Mouse (Mus musculus) kidney, postnatal 0 days (tissue): ENCODE measurements at regions not wholly inside any gene's neighbourhood (a gene's known extent, or its start where the extent isn't known, plus 50 kb on each side); places are given as distances from the start of the nearest gene placed in this dataset.

Source experiments
- ATAC-seq: fragments of 200-750 bp; cut with Nextera tagmentation; replicated peaks from 2 replicates; pipeline ENCODE4 v1.8.0; 2017; ENCODE audit warnings: low read depth, moderate number of reproducible peaks, moderate TSS enrichment, moderate library complexity; ENCODE audit not compliant: low FRiP score
- DNase-seq: peaks from one replicate; pipeline ENCODE4 v3.0.0-alpha.2; 2016; ENCODE audit warnings: low spot score
- H3K27ac ChIP-seq: fragments of 300-500 bp; sonication (generic); 2 replicates; pipeline ENCODE4 v1.5.1; 2014; ENCODE audit warnings: mild to moderate bottlenecking
- H3K27me3 ChIP-seq: fragments of 300-500 bp; sonication (generic); 2 replicates; pipeline ENCODE4 v1.6.1; 2014; ENCODE audit warnings: low read length, mixed read lengths; ENCODE audit not compliant: insufficient read depth
- H3K36me3 ChIP-seq: fragments of 300-500 bp; sonication (generic); 2 replicates; pipeline ENCODE4 v1.6.1; 2014; ENCODE audit warnings: low read length, mixed read lengths; ENCODE audit not compliant: insufficient read depth
- H3K4me1 ChIP-seq: fragments of 300-500 bp; sonication (generic); replicated peaks from 2 replicates; pipeline ENCODE4 v1.6.1; 2014; ENCODE audit warnings: antibody characterized with exemption, low read length, mixed read lengths; ENCODE audit not compliant: insufficient read depth
- H3K4me2 ChIP-seq: fragments of 300-500 bp; sonication (generic); 2 replicates; pipeline ENCODE4 v1.6.1; 2014; ENCODE audit warnings: mild to moderate bottlenecking, low read length, moderate library complexity, mixed read lengths
- H3K4me3 ChIP-seq: fragments of 300-500 bp; sonication (generic); replicated peaks from 2 replicates; pipeline ENCODE4 v1.5.1; 2014; ENCODE audit warnings: low read depth, low read length
- H3K9ac ChIP-seq: fragments of 300-500 bp; sonication (generic); 2 replicates; pipeline ENCODE4 v1.6.1; 2014; ENCODE audit warnings: low read depth, low read length
- H3K9me3 ChIP-seq: fragments of 300-500 bp; sonication (generic); replicated peaks from 2 replicates; pipeline ENCODE4 v1.6.1; 2016; ENCODE audit warnings: low read length, inconsistent platforms, mixed read lengths
- CTCF ChIP-seq: IDR thresholded peaks from 2 replicates; pipeline ENCODE4 v1.5.1; 2016; ENCODE audit warnings: antibody characterized with exemption, low read depth, mild to moderate bottlenecking, moderate library complexity
- WGBS: fragments of 180-500 bp; shearing (Covaris S2); extraction: QIAGEN DNeasy Blood & Tissue Kit; methylation state at CpG from one replicate; pipeline ENCODE4 v1.1.7; 2014; 5-methylcytosine and 5-hydroxymethylcytosine counted together

DNA sequence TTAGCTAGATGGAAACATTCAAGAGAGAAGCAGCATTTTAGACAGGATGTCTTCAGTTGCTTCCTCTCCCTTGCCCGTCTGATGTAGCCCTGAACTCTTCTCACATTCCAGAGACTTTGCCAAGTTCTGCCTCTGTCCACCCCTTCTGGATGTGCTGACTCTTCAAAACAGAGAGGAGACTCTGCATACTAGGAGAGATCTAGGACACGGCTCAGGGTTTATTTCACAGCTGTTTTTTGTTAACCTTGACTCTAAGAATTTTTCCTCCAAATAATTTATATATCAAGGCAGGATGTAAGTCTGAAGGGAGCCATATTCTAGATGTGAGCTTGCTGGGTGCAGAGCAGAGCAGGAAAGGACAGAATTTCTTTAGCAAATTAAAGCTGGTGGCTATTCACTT lies 111.4 kb upstream of the Marcks start:
- H3K4me2 ChIP-seq: no peak overlapping the region
- peak overlapping the region; percentile 62 for H3K27ac ChIP-seq
- H3K27me3 ChIP-seq: no peaks in the 10 kb centered on the region
- no peaks in the 10 kb centered on the region for H3K9me3 ChIP-seq
- H3K36me3 ChIP-seq: no peaks in the 10 kb centered on the region
- H3K4me1 ChIP-seq: no peaks in the 10 kb centered on the region
- DNase-seq: peak; percentile 86
- H3K4me3 ChIP-seq: no peak overlapping the region
- no peak; the same call in 1 of the 2 replicates for ATAC-seq
- H3K9ac ChIP-seq: no peak overlapping the region
- no peak for TF ChIP-seq CTCF
- WGBS: 26% methylated on average over 2 of the region's 2 CpGs

DNA sequence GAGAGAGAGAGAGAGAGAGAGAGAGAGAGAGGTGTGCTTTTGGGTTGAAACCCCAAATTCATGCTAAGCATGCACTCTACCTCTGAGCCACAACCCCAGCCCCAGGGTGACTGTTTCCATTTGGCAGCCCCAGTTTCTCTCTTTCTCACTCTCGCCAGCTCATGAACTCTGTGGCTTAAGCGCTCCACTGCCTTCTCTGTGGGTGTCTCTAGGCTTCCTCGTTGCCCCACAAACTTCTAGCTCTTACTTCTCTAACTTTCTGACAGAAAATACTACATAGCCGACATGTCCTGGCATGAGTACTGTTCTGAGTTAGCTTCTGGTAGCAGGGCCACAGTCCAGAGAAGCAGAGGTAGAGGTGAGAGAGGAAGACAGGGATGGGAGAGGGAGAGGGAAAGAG lies 110.8 kb upstream of the Marcks start:
- DNase-seq (no peak), ATAC-seq (no peak)
- H3K36me3 ChIP-seq: no peaks in the 10 kb centered on the region
- no peaks in the 10 kb centered on the region for H3K27me3 ChIP-seq
- no peaks in the 10 kb centered on the region for H3K9me3 ChIP-seq
- H3K27ac ChIP-seq: 0 out of 2 replicates have a peak overlapping the region, but pooled peaks have one; percentile 1
- no peak overlapping the region for H3K4me3 ChIP-seq
- no peak overlapping the region for H3K9ac ChIP-seq
- TF ChIP-seq CTCF: no peak
- WGBS: 72% methylated on average over 4 of the region's 4 CpGs
- no peaks in the 10 kb centered on the region for H3K4me1 ChIP-seq
- H3K4me2 ChIP-seq: no peak overlapping the region

DNA sequence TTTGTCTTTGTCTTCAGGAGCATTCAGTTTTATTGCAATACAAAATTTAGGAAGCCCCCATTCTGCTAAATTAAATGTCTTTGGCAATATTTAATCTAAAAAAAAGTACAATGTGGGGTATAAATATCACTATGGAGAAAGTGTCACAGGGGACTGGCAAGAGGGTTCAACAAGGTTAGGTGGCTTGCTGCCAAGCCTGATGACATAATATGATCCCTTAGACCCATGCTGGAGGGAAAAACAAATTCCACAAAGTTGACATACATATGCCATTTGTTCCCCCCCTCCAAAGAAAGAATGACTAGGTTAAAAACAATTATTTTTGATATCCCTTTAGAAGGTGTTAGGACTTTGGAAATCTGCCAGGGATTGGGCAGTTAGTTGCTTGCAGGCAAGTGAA lies 108.4 kb upstream of the Marcks start:
- H3K36me3 ChIP-seq: no peaks in the 10 kb centered on the region
- no peak for DNase-seq

DNA sequence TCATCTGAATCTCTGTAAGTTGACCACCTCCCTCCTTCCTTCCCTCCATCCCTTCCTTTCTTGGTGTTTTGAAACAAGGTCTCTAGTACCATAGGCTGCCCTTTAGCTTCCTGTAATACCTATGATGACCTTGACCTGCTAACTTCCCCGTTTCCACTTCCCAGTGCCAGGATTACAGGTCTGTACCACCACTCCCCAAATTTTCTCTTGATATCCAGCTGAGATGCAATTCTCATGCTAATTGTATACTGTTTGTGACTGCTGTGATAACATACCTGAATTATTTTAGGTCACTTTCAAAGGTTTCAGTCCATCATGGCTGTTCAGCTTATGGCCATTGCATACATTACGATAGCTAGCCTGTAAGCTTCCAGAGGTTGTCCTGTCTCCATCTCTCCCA lies 104.4 kb upstream of the Marcks start:
- H3K9ac ChIP-seq: no peak overlapping the region
- no peak for ATAC-seq
- no peaks in the 10 kb centered on the region for H3K36me3 ChIP-seq
- TF ChIP-seq CTCF: no peak
- H3K4me3 ChIP-seq: no peak overlapping the region
- H3K27ac ChIP-seq: no peak overlapping the region
- no peaks in the 10 kb centered on the region for H3K9me3 ChIP-seq
- no peaks in the 10 kb centered on the region for H3K4me1 ChIP-seq
- no peak overlapping the region for H3K4me2 ChIP-seq
- H3K27me3 ChIP-seq: no peaks in the 10 kb centered on the region
- WGBS: 83% methylated on average over 2 of the region's 2 CpGs
- DNase-seq: no peak

More for the DNA sequence above, 108.4 kb upstream of the Marcks start:
- H3K4me2 ChIP-seq: no peak overlapping the region
- H3K27ac ChIP-seq: no peak overlapping the region
- ATAC-seq: no peak
- H3K4me3 ChIP-seq: no peak overlapping the region
- H3K4me1 ChIP-seq: no peaks in the 10 kb centered on the region
- H3K9ac ChIP-seq: no peak overlapping the region
- H3K27me3 ChIP-seq: no peaks in the 10 kb centered on the region
- TF ChIP-seq CTCF: no peak
- no peaks in the 10 kb centered on the region for H3K9me3 ChIP-seq

DNA sequence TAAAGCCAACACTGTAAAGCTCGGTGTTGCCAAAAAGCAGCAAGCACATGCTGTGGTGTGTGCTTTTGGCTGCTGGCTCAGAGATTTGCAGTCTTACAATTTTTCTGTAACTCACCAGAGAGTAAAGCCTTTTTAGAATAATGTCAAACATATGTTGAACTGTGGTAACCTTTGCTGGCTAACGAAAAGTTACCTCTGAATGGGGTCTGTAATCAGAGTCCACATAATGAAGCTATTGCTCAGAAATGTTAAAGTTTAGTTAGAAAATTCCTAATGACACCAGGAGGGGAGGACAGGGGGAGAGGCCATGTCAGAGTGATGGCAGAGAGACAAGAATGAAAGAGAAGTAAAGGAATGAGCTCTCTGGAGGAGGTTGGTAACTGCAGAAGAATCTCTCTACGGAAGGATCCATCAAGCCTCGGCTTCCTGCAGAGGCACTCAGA lies 103.1 kb upstream of the Marcks start:
- 67% methylated on average over 4 of the region's 4 CpGs for WGBS
- Histone ChIP-seq H3K4me2 (no peak overlapping the region), H3K27me3 (no peaks in the 10 kb centered on the region), H3K4me3 (no peak overlapping the region), H3K9me3 (no peaks in the 10 kb centered on the region), H3K27ac (no peak overlapping the region), H3K4me1 (no peaks in the 10 kb centered on the region), H3K9ac (no peak overlapping the region), H3K36me3 (no peaks in the 10 kb centered on the region)
- TF ChIP-seq CTCF: no peak
- ATAC-seq (no peak), DNase-seq (peak; percentile 44)

DNA sequence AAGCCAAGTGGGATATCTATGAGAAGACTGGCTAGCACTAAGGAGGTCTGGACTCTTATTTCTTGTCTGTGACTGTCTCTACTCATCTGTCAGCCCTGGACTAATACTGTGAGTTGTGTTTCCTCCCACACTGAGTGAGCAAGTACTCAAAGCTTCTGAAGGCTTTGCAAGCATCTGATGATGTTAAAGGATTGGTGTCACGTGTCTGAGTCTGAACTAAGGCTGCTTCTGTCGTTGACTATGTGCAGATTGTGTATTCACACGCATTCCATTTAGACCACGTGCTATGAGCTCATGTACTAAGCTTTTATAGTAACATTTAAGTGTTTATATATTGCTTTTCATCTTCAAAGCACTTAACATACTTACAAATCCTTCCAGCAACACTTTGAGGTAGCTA lies 101.9 kb upstream of the Marcks start:
- H3K27ac ChIP-seq: no peak overlapping the region
- DNase-seq: peak; percentile 63
- WGBS: 34% methylated on average over 4 of the region's 4 CpGs

DNA sequence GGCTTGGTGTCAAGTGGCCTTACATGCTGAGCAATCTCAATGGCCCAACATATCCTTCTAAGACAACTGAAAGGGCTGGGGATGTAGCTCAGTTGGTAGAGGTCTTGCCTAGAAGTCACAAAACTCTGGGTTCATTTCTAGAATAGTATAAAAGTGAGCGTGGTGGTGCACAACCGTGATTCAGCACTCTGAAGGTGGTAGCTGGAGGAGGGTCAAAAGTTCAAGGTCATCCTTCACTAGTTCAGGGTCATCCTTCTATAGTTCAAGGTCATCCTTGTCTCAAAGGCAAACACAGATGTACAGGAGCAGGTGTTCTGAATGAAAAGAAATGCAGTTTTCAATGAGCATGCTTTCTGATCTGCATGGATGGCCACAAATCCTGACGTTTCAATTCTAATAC lies 101.5 kb upstream of the Marcks start:
- ATAC-seq (no peak), DNase-seq (no peak)
- H3K36me3 ChIP-seq: no peaks in the 10 kb centered on the region
- H3K4me3 ChIP-seq: no peak overlapping the region
- no peaks in the 10 kb centered on the region; the same call in 1 of the 2 replicates for H3K4me1 ChIP-seq
- WGBS: 56% methylated on average over 3 of the region's 3 CpGs
- no peak for TF ChIP-seq CTCF
- no peaks in the 10 kb centered on the region for H3K9me3 ChIP-seq
- no peak overlapping the region for H3K4me2 ChIP-seq
- H3K9ac ChIP-seq: no peak overlapping the region
- no peak overlapping the region for H3K27ac ChIP-seq
- H3K27me3 ChIP-seq: no peaks in the 10 kb centered on the region

More for the DNA sequence above, 101.9 kb upstream of the Marcks start:
- H3K4me1 ChIP-seq: no peaks in the 10 kb centered on the region; the same call in 1 of the 2 replicates
- H3K27me3 ChIP-seq: no peaks in the 10 kb centered on the region
- ATAC-seq: 0 out of 2 replicates have a peak, but pooled peaks have one; percentile 33
- no peak for TF ChIP-seq CTCF
- H3K36me3 ChIP-seq: no peaks in the 10 kb centered on the region
- H3K4me2 ChIP-seq: no peak overlapping the region
- H3K9me3 ChIP-seq: no peaks in the 10 kb centered on the region
- no peak overlapping the region for H3K4me3 ChIP-seq
- H3K9ac ChIP-seq: no peak overlapping the region
